Mouse (Mus musculus): Measurements from ENCODE around the gene Mbnl1. TPM values are rescaled to one million over a fixed set of nuclear protein-coding genes. Genes with fewer than 3 reads are reported as not detected.

The Mbnl1 gene
- polyA plus RNA-seq, 1 experiment from 2014 or later, result 127 TPM

DNA sequence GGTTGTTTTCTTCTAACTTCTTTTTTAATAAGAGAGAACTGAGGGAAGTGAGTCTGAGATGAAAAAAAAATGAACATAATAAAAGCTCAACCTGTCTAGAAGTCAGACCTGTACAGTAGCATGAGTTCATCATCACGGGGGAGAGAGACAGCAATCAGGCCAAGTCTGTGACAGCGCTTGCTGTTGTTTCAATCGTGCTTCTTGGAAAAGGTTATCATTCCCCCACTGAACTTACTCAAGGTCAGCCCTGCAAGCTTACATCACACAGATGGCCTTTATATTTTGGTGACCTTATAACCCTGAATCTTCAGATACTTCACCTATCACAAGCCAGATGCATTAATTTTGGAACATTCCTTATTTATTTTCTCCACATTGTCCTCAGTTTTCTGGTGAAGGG, 80.4 kb downstream of the Mbnl1 start:
- ATAC-seq, result no peak
- Histone ChIP-seq H3K9me3 (ENCODE audit: low read length) (no peaks in the 10 kb centered on the region), H3K4me1 (ENCODE audit: insufficient read depth, low read depth, low read length) (no peaks in the 10 kb centered on the region; the same call in 1 of the 2 replicates), H3K4me3 (ENCODE audit: low read depth, low read length) (no peak overlapping the region), H3K36me3 (ENCODE audit: insufficient read depth, low read length) (no peaks in the 10 kb centered on the region), H3K4me2 (replicated peaks; ENCODE audit: low read depth, low read length) (no peak overlapping the region), H3K27ac (ENCODE audit: low read length) (no peak overlapping the region), H3K9ac (replicated peaks; ENCODE audit: low read depth) (no peak overlapping the region), H3K27me3 (replicated peaks; ENCODE audit: insufficient read depth, low read length) (no peaks in the 10 kb centered on the region)
- TF ChIP-seq CTCF (IDR thresholded peaks at IDR 0.05), result no peak
- no peak for TF ChIP-seq EP300 (IDR thresholded peaks at IDR 0.05)
- WGBS, result 53% methylated on average over 3 of the region's 3 CpGs
- no peak for DNase-seq (ENCODE audit: low spot score)

- no peak for ATAC-seq
Observed at GRCm38 (mm10) chr3:60556596-60556995, 84.0 kb downstream of the Mbnl1 start.

GRCm38 (mm10) chr3:60558252-60558862, 85.7 kb downstream of the Mbnl1 start:
- DNase-seq (ENCODE audit: low spot score), result no peak
- 70% methylated on average over 7 of the region's 7 CpGs for WGBS
- no peaks in the 10 kb centered on the region for H3K27me3 ChIP-seq (replicated peaks; ENCODE audit: insufficient read depth, low read length)
- no peaks in the 10 kb centered on the region for H3K36me3 ChIP-seq (ENCODE audit: insufficient read depth, low read length)
- no peaks in the 10 kb centered on the region for H3K9me3 ChIP-seq (ENCODE audit: low read length)
- H3K4me2 ChIP-seq (replicated peaks; ENCODE audit: low read depth, low read length), result no peak overlapping the region
- no peak overlapping the region for H3K27ac ChIP-seq (ENCODE audit: low read length)
- H3K9ac ChIP-seq (replicated peaks; ENCODE audit: low read depth), result no peak overlapping the region
- H3K4me3 ChIP-seq (ENCODE audit: low read depth, low read length), result no peak overlapping the region
- no peaks in the 10 kb centered on the region for H3K4me1 ChIP-seq (ENCODE audit: insufficient read depth, low read depth, low read length)
- TF ChIP-seq CTCF (IDR thresholded peaks at IDR 0.05) (no peak), EP300 (IDR thresholded peaks at IDR 0.05) (no peak)
- ATAC-seq, result no peak

More at GRCm38 (mm10) chr3:60556596-60556995, 84.0 kb downstream of the Mbnl1 start:
- WGBS, result 66% methylated on average over 3 of the region's 3 CpGs
- Histone ChIP-seq H3K4me3 (ENCODE audit: low read depth, low read length) (no peak overlapping the region), H3K4me1 (ENCODE audit: insufficient read depth, low read depth, low read length) (no peaks in the 10 kb centered on the region; the same call in 1 of the 2 replicates), H3K4me2 (replicated peaks; ENCODE audit: low read depth, low read length) (no peak overlapping the region), H3K36me3 (ENCODE audit: insufficient read depth, low read length) (no peaks in the 10 kb centered on the region), H3K27me3 (replicated peaks; ENCODE audit: insufficient read depth, low read length) (no peaks in the 10 kb centered on the region), H3K27ac (ENCODE audit: low read length) (no peak overlapping the region), H3K9ac (replicated peaks; ENCODE audit: low read depth) (no peak overlapping the region), H3K9me3 (ENCODE audit: low read length) (no peaks in the 10 kb centered on the region)
- no peak for DNase-seq (ENCODE audit: low spot score)
- TF ChIP-seq EP300 (IDR thresholded peaks at IDR 0.05), result no peak
- no peak for TF ChIP-seq CTCF (IDR thresholded peaks at IDR 0.05)

DNA sequence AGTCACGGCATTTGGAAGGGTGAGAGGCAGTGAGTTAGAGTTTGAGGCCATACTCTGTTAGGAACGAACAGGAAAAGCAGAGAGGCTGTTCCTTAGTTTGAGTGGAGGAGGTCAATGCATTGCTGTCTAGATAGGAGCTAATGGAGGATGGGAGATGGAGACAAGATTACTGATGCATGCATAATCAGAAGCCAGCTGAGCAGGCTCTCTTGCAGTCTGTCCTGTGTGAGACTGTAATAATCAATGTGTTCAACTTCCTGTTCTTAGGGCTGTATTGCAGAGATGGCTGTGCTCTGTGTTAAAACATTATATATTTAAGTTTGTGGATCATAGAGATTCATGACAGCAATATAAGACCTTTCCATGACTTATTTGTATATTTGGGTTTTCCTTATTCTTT, 87.1 kb downstream of the Mbnl1 start:
- no peaks in the 10 kb centered on the region for H3K9me3 ChIP-seq (ENCODE audit: low read length)
- no peak for ATAC-seq
- H3K36me3 ChIP-seq (ENCODE audit: insufficient read depth, low read length), result no peaks in the 10 kb centered on the region
- no peak for TF ChIP-seq CTCF (IDR thresholded peaks at IDR 0.05)
- TF ChIP-seq EP300 (IDR thresholded peaks at IDR 0.05), result no peak
- no peaks in the 10 kb centered on the region for H3K4me1 ChIP-seq (ENCODE audit: insufficient read depth, low read depth, low read length)
- H3K4me2 ChIP-seq (replicated peaks; ENCODE audit: low read depth, low read length), result no peak overlapping the region
- no peak overlapping the region for H3K4me3 ChIP-seq (ENCODE audit: low read depth, low read length)
- no peak overlapping the region for H3K9ac ChIP-seq (replicated peaks; ENCODE audit: low read depth)
- no peak overlapping the region for H3K27ac ChIP-seq (ENCODE audit: low read length)
- H3K27me3 ChIP-seq (replicated peaks; ENCODE audit: insufficient read depth, low read length), result no peaks in the 10 kb centered on the region
- DNase-seq (ENCODE audit: low spot score), result no peak
- 65% methylated on average over 2 of the region's 2 CpGs for WGBS

DNA sequence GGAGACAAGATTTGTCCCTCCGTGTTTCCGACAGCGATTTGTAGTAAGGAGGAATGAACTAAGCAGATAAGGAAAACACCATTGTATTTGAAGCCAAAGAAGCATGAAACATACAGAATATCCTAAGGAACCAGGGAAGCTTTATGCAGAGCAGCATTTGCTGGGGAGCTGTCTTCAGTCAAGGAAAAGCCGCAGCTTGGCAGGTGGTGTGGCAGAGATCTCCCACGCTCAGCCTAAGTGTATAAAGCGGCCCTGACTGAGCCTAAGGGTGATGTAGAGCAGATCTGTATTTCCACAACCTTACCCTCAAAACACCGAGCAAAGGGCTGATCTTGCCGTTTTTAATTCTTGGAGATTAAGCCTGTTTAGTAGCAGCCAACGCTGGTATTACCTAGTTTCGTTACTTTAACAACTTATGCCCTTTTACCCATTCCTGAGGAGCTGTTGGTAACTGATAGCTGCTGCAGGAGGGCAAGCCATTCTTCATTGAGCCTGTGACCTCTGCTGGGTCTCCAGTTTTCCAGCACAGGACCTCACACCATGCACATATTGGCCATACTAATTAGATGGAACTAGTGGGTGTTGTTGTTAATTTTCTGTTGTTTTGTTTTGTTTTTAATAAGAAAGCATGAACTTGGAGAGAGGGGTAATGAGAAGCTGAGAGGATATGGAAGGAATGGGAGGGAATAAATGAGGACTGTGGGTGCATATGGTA, 91.1 kb downstream of the Mbnl1 start:
- TF ChIP-seq CTCF (IDR thresholded peaks at IDR 0.05), result no peak
- TF ChIP-seq EP300 (IDR thresholded peaks at IDR 0.05), result no peak
- WGBS, result 47% methylated on average over 10 of the region's 10 CpGs
- Histone ChIP-seq H3K9ac (replicated peaks; ENCODE audit: low read depth) (no peak overlapping the region), H3K4me2 (replicated peaks; ENCODE audit: low read depth, low read length) (no peak overlapping the region), H3K27ac (ENCODE audit: low read length) (no peak overlapping the region), H3K9me3 (ENCODE audit: low read length) (no peaks in the 10 kb centered on the region), H3K4me1 (ENCODE audit: insufficient read depth, low read depth, low read length) (no peaks in the 10 kb centered on the region), H3K27me3 (replicated peaks; ENCODE audit: insufficient read depth, low read length) (no peaks in the 10 kb centered on the region), H3K36me3 (ENCODE audit: insufficient read depth, low read length) (no peaks in the 10 kb centered on the region), H3K4me3 (ENCODE audit: low read depth, low read length) (no peak overlapping the region)
- ATAC-seq, result no peak
- DNase-seq (ENCODE audit: low spot score), result no peak

GRCm38 (mm10) chr3:60564244-60564643, 91.6 kb downstream of the Mbnl1 start:
- TF ChIP-seq EP300 (IDR thresholded peaks at IDR 0.05), result no peak
- no peak for TF ChIP-seq CTCF (IDR thresholded peaks at IDR 0.05)
- Histone ChIP-seq H3K4me1 (ENCODE audit: insufficient read depth, low read depth, low read length) (no peaks in the 10 kb centered on the region), H3K9me3 (ENCODE audit: low read length) (no peaks in the 10 kb centered on the region), H3K9ac (replicated peaks; ENCODE audit: low read depth) (no peak overlapping the region), H3K27ac (ENCODE audit: low read length) (no peak overlapping the region), H3K27me3 (replicated peaks; ENCODE audit: insufficient read depth, low read length) (no peaks in the 10 kb centered on the region), H3K4me3 (ENCODE audit: low read depth, low read length) (no peak overlapping the region), H3K36me3 (ENCODE audit: insufficient read depth, low read length) (no peaks in the 10 kb centered on the region), H3K4me2 (replicated peaks; ENCODE audit: low read depth, low read length) (no peak overlapping the region)
- 76% methylated on average over 2 of the region's 2 CpGs for WGBS
- ATAC-seq (no peak), DNase-seq (ENCODE audit: low spot score) (no peak)
